Mouse (Mus musculus): ENCODE results near the gene Ggta1.

GRCm38 (mm10) chr2:35373003-35373402 is 90.0 kb downstream of the Ggta1 start:
- TF ChIP-seq POLR2A (IDR thresholded peaks at IDR 0.05; ENCODE audit: insufficient read depth, low read depth, low read length) (no peak), CTCF (IDR thresholded peaks at IDR 0.05) (peak; percentile 72), EP300 (IDR thresholded peaks at IDR 0.05; ENCODE audit: insufficient read depth, low read depth, low read length) (no peak)
